Mouse (Mus musculus) frontal cortex, postnatal 10 days (tissue): Measurements from ENCODE around the gene Sparcl1.

ENCODE experiments used
- DNase-seq, 2 experiments: peaks; one replicate each; pipeline ENCODE4 v3.0.0; 2022; ENCODE audit warnings: low spot score in 2 of 2, mixed read lengths in 1 of 2

The Sparcl1 gene

GRCm38 (mm10) chr5:104113491-104114172 is at the start of gene Sparcl1:
Sparcl1 (minus strand) TSS chr5:104113733.
- DNase-seq: peak; percentile 60 to 61

GRCm38 (mm10) chr5:104161390-104161789 is 47.9 kb upstream of the Sparcl1 start:
- DNase-seq: no peak

GRCm38 (mm10) chr5:104160581-104160980 is 47.0 kb upstream of the Sparcl1 start:
- no peak for DNase-seq

GRCm38 (mm10) chr5:104158332-104159052 is 45.0 kb upstream of the Sparcl1 start:
- DNase-seq: peak; percentile 34 to 47

GRCm38 (mm10) chr5:104157701-104158100 is 44.2 kb upstream of the Sparcl1 start:
- DNase-seq: no peak

GRCm38 (mm10) chr5:104150196-104150595 is 36.7 kb upstream of the Sparcl1 start:
- DNase-seq: no peak

GRCm38 (mm10) chr5:104149349-104149748 is 35.8 kb upstream of the Sparcl1 start:
- no peak for DNase-seq

GRCm38 (mm10) chr5:104144057-104144456 is 30.5 kb upstream of the Sparcl1 start:
- no peak for DNase-seq

- DNase-seq: no peak
Observed at GRCm38 (mm10) chr5:104141067-104141466, 27.5 kb upstream of the Sparcl1 start.

GRCm38 (mm10) chr5:104137920-104138541 is 24.5 kb upstream of the Sparcl1 start:
- DNase-seq: no peak

- DNase-seq: no peak
Observed at GRCm38 (mm10) chr5:104133752-104134151, 20.2 kb upstream of the Sparcl1 start.

GRCm38 (mm10) chr5:104131544-104131943 is 18.0 kb upstream of the Sparcl1 start:
- DNase-seq: no peak

- no peak for DNase-seq
Observed at GRCm38 (mm10) chr5:104130891-104131290, 17.4 kb upstream of the Sparcl1 start.

GRCm38 (mm10) chr5:104128281-104129031 is 14.9 kb upstream of the Sparcl1 start:
- DNase-seq: no peak

GRCm38 (mm10) chr5:104127351-104127750 is 13.8 kb upstream of the Sparcl1 start:
- no peak for DNase-seq

- DNase-seq: no peak
Observed at GRCm38 (mm10) chr5:104126561-104127320, 13.2 kb upstream of the Sparcl1 start.

GRCm38 (mm10) chr5:104124016-104124658 is 10.6 kb upstream of the Sparcl1 start:
- DNase-seq: no peak

GRCm38 (mm10) chr5:104115890-104116289 is 2.4 kb upstream of the Sparcl1 start:
- no peak for DNase-seq

GRCm38 (mm10) chr5:104115118-104115517 is 1.6 kb upstream of the Sparcl1 start:
- DNase-seq: peak; percentile 53 to 60

- DNase-seq: no peak
Observed at GRCm38 (mm10) chr5:104112511-104112910, 1.0 kb downstream of the Sparcl1 start.

GRCm38 (mm10) chr5:104112016-104112415 is 1.5 kb downstream of the Sparcl1 start:
- no peak for DNase-seq
